8 mouse cellular contexts compared by ENCODE assay signal in the genomic region with DNA sequence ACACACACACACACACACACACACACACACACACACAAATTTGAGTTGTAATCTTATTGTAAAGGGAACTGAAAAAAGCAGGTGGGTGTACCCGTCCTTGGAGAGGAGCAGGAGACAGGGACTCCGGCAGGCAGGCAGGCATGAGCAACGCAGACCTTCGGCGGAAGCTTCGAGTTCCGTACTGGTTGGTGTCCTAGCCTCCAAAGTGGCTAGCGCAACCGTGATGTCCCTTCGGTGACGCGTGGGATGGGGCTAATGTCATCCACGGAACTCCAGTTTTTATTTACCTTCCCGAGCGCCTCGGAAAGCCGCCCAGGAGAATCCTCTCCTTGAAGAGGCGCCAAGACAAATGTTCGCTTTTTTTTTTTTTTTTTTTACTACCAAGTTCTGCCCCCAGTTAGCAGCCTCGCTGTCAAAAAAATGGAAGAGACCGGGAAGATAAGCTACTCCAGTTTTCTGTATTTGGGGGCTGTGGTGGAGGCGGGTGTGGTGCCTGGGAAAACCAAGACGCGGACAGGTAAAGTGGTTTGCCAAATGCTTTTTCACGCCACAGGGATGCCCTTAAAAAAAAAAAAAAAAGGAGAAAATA. TPM values are rescaled to one million over a fixed set of nuclear protein-coding genes. Genes with fewer than 3 reads are reported as not detected.
DNase-seq lines count a peak whose midpoint lies in the region; ATAC-seq and TF ChIP-seq lines count a peak whose summit lies in the region.

No protein-coding gene starts in this region.

- H3K9ac ChIP-seq in neural tube, embryonic 12.5 days = 0 out of 2 replicates have a peak overlapping the region, but pooled peaks have one; percentile 52

- peak overlapping the region; percentile 90 for H3K4me2 ChIP-seq in neural tube, embryonic 12.5 days (replicated peaks)

- no peaks in the 10 kb centered on the region for H3K9me3 ChIP-seq in limb, embryonic 10.5 days (replicated peaks)
- H3K9me3 ChIP-seq in neural tube, embryonic 12.5 days = no peaks in the 10 kb centered on the region

- peak; percentile 36 for DNase-seq in gastrocnemius, postnatal 14 days
- no peak for DNase-seq in gastrocnemius, postnatal 4 days (ENCODE audit: low spot score in 2 of 2)
- no peak for DNase-seq in limb, embryonic 10.5 days (ENCODE audit: low spot score)
- no peak for DNase-seq in frontal cortex, postnatal 14 days (ENCODE audit: low spot score in 2 of 2)
- DNase-seq in adrenal gland, adult 2 months = no peak

- H3K4me1 ChIP-seq in embryonic fibroblast, embryonic 13.5 days (ENCODE audit: control insufficient read depth, insufficient read depth, low read length) = peaks cover 4% of the 10 kb centered on the region
- H3K4me1 ChIP-seq in limb, embryonic 10.5 days = peaks cover 66% of the 10 kb centered on the region
- peaks cover 35% of the 10 kb centered on the region for H3K4me1 ChIP-seq in neural tube, embryonic 12.5 days

- no peak for TF ChIP-seq CTCF in C2C12 (IDR thresholded peaks at IDR 0.05; ENCODE audit: control insufficient read depth, insufficient read depth, insufficient read length)
- TF ChIP-seq CTCF in embryonic fibroblast, embryonic 13.5 days (IDR thresholded peaks at IDR 0.05; ENCODE audit: borderline replicate concordance, insufficient read depth, low read length) = no peak

- H3ac ChIP-seq in C2C12 (ENCODE audit: control insufficient read depth, insufficient read length, low read depth) = peak overlapping the region; percentile 70

- intact Hi-C loops in gastrocnemius, postnatal 14 days (cut with DNase I; ENCODE audit: low total_unique reads) = loop anchor here (5.0 kb wide), 1 partner anchor 92 kb away; no protein-coding TSS in a partner anchor

- H3K4me3 ChIP-seq in C2C12 (ENCODE audit: insufficient read depth, poor library complexity, severe bottlenecking) = peak overlapping the region; percentile 43
- peak overlapping the region; percentile 41 for H3K4me3 ChIP-seq in embryonic fibroblast, embryonic 13.5 days (ENCODE audit: insufficient read depth, low read length)
- H3K4me3 ChIP-seq in limb, embryonic 10.5 days = peak overlapping the region; percentile 57
- H3K4me3 ChIP-seq in neural tube, embryonic 12.5 days = peak overlapping the region; percentile 41

- peak; percentile 32; the same call in 1 of the 2 replicates for TF ChIP-seq POLR2A in embryonic fibroblast, embryonic 13.5 days (IDR thresholded peaks at IDR 0.05; ENCODE audit: low read depth, low read length)

- no peaks in the 10 kb centered on the region for H3K36me3 ChIP-seq in C2C12 (ENCODE audit: control insufficient read depth, insufficient read depth)
- H3K36me3 ChIP-seq in limb, embryonic 10.5 days = no peaks in the 10 kb centered on the region
- no peaks in the 10 kb centered on the region for H3K36me3 ChIP-seq in neural tube, embryonic 12.5 days

- no peak for ATAC-seq in neural tube, embryonic 12.5 days (ENCODE audit: low FRiP score, low read depth)

- H3K79me2 ChIP-seq in C2C12 (ENCODE audit: control insufficient read depth, insufficient read depth) = peaks cover 8% of the 10 kb centered on the region

- H3K79me3 ChIP-seq in C2C12 (ENCODE audit: low read depth) = no peaks in the 10 kb centered on the region

- H3K27me3 ChIP-seq in C2C12 (ENCODE audit: control insufficient read depth, insufficient read depth, insufficient read length) = no peaks in the 10 kb centered on the region
- H3K27me3 ChIP-seq in limb, embryonic 10.5 days (ENCODE audit: low read depth, poor library complexity, severe bottlenecking) = no peaks in the 10 kb centered on the region
- H3K27me3 ChIP-seq in neural tube, embryonic 12.5 days (replicated peaks) = no peaks in the 10 kb centered on the region

- peak overlapping the region; percentile 39 for H3K27ac ChIP-seq in embryonic fibroblast, embryonic 13.5 days (ENCODE audit: insufficient read depth, low read length)
- peak overlapping the region; percentile 81 for H3K27ac ChIP-seq in limb, embryonic 10.5 days
- no peak overlapping the region for H3K27ac ChIP-seq in neural tube, embryonic 12.5 days

- 2% methylated on average over 25 of the region's 25 CpGs for WGBS in limb, embryonic 10.5 days
- 2% methylated on average over 25 of the region's 25 CpGs for WGBS in neural tube, embryonic 12.5 days

TF ChIP-seq in C2C12, 6 proteins besides CTCF, POLR2A, EP300 and RAD21:
- TF ChIP-seq MYOG (IDR thresholded peaks at IDR 0.05; ENCODE audit: control insufficient read depth, extremely low read depth, insufficient read length) = no peak
- no peak for TF ChIP-seq MYOD1 (IDR thresholded peaks at IDR 0.05; ENCODE audit: control insufficient read depth, insufficient read length, low read depth)
- no peak for TF ChIP-seq CEBPB (IDR thresholded peaks at IDR 0.05; ENCODE audit: low read depth)

RNA-seq across cellular contexts. Expression of a gene that starts 6.0 kb away (rescaled TPM):
- 10 to 100 TPM; 49.0 to 55.3 TPM for total RNA-seq in gastrocnemius, postnatal 14 days (2021)
- total RNA-seq in gastrocnemius, postnatal 4 days (2021) = 10 to 100 TPM; 79.3 to 83.9 TPM
- polyA plus RNA-seq in C2C12 (2012; fragmentation: generic; extraction: Trizol) = 40.5 TPM
- 77.7 and 83.8 TPM in 2 replicates for polyA plus RNA-seq in embryonic fibroblast, embryonic 13.5 days (2011; ENCODE audit: insufficient read length, low read depth, missing spikeins)
- polyA plus RNA-seq in limb, embryonic 10.5 days (2016; fragmentation: Nextera tagmentation; extraction: Ambion mirVana) = 22.8 and 25.0 TPM in 2 replicates
- polyA plus RNA-seq in neural tube, embryonic 12.5 days (2016; fragmentation: Nextera tagmentation; extraction: Ambion mirVana) = 37.0 and 40.8 TPM in 2 replicates
- 10 to 100 TPM; 80.9 to 98.0 TPM for total RNA-seq in adrenal gland, adult 2 months (2021)
- polyA plus RNA-seq in adrenal gland, adult 2 months (2012; rRNA removed) = 63.2 and 65.0 TPM in 2 replicates

RNA-seq across cellular contexts. Expression of a gene that starts 14.2 kb away (rescaled TPM):
- total RNA-seq in gastrocnemius, postnatal 14 days (2021) = 10 to 100 TPM; 27.3 to 64.6 TPM
- total RNA-seq in gastrocnemius, postnatal 4 days (2021) = 10 to 100 TPM; 26.7 to 34.2 TPM
- 22.3 TPM for polyA plus RNA-seq in C2C12 (2012; fragmentation: generic; extraction: Trizol)
- 18.7 and 23.7 TPM in 2 replicates for polyA plus RNA-seq in embryonic fibroblast, embryonic 13.5 days (2011; ENCODE audit: insufficient read length, low read depth, missing spikeins)
- polyA plus RNA-seq in limb, embryonic 10.5 days (2016; fragmentation: Nextera tagmentation; extraction: Ambion mirVana) = 1.2 and 1.5 TPM in 2 replicates
- polyA plus RNA-seq in neural tube, embryonic 12.5 days (2016; fragmentation: Nextera tagmentation; extraction: Ambion mirVana) = 1.5 and 2.1 TPM in 2 replicates
- 100 to 1,000 TPM; 135 to 155 TPM for total RNA-seq in adrenal gland, adult 2 months (2021)
- 404 and 577 TPM in 2 replicates for polyA plus RNA-seq in adrenal gland, adult 2 months (2012; rRNA removed)

RNA-seq across cellular contexts. Expression of a gene that starts 15.4 kb away (rescaled TPM):
- 10 to 100 TPM; 20.1 to 21.5 TPM for total RNA-seq in gastrocnemius, postnatal 14 days (2021)
- total RNA-seq in gastrocnemius, postnatal 4 days (2021) = 10 to 100 TPM; 28.3 to 31.6 TPM
- 24.4 TPM for polyA plus RNA-seq in C2C12 (2012; fragmentation: generic; extraction: Trizol)
- 29.7 and 36.7 TPM in 2 replicates for polyA plus RNA-seq in embryonic fibroblast, embryonic 13.5 days (2011; ENCODE audit: insufficient read length, low read depth, missing spikeins)
- polyA plus RNA-seq in limb, embryonic 10.5 days (2016; fragmentation: Nextera tagmentation; extraction: Ambion mirVana) = 46.7 and 51.9 TPM in 2 replicates
- polyA plus RNA-seq in neural tube, embryonic 12.5 days (2016; fragmentation: Nextera tagmentation; extraction: Ambion mirVana) = 65.1 and 68.5 TPM in 2 replicates
- total RNA-seq in adrenal gland, adult 2 months (2021) = 10 to 100 TPM; 30.0 to 32.3 TPM
- 27.9 and 30.2 TPM in 2 replicates for polyA plus RNA-seq in adrenal gland, adult 2 months (2012; rRNA removed)

RNA-seq across cellular contexts. Expression of a gene that starts 47.3 kb away (rescaled TPM):
- 1 to 10 TPM in 1 of 2 experiments, under 1 TPM in 1; 0.49 to 1.1 TPM for total RNA-seq in gastrocnemius, postnatal 14 days (2021)
- total RNA-seq in gastrocnemius, postnatal 4 days (2021) = 1 to 10 TPM; 3.4 to 4.3 TPM
- 0.66 TPM for polyA plus RNA-seq in C2C12 (2012; fragmentation: generic; extraction: Trizol)
- 1.6 and 2.0 TPM in 2 replicates for polyA plus RNA-seq in embryonic fibroblast, embryonic 13.5 days (2011; ENCODE audit: insufficient read length, low read depth, missing spikeins)
- polyA plus RNA-seq in limb, embryonic 10.5 days (2016; fragmentation: Nextera tagmentation; extraction: Ambion mirVana) = 1.4 and 1.9 TPM in 2 replicates
- polyA plus RNA-seq in neural tube, embryonic 12.5 days (2016; fragmentation: Nextera tagmentation; extraction: Ambion mirVana) = 4.4 and 4.7 TPM in 2 replicates
- total RNA-seq in adrenal gland, adult 2 months (2021) = under 1 TPM; 0.29 to 0.79 TPM
- 1.5 and 1.9 TPM in 2 replicates for polyA plus RNA-seq in adrenal gland, adult 2 months (2012; rRNA removed)

RNA-seq across cellular contexts. Expression of a gene that starts 48.9 kb away (rescaled TPM):
- total RNA-seq in gastrocnemius, postnatal 14 days (2021) = 100 to 1,000 TPM in 1 of 2 experiments, 10 to 100 TPM in 1; 91.8 to 106 TPM
- total RNA-seq in gastrocnemius, postnatal 4 days (2021) = 100 to 1,000 TPM; 225 TPM
- 28.1 TPM for polyA plus RNA-seq in C2C12 (2012; fragmentation: generic; extraction: Trizol)
- polyA plus RNA-seq in embryonic fibroblast, embryonic 13.5 days (2011; ENCODE audit: insufficient read length, low read depth, missing spikeins) = 66.0 and 83.9 TPM in 2 replicates
- 6.3 and 11.6 TPM in 2 replicates for polyA plus RNA-seq in limb, embryonic 10.5 days (2016; fragmentation: Nextera tagmentation; extraction: Ambion mirVana)
- polyA plus RNA-seq in neural tube, embryonic 12.5 days (2016; fragmentation: Nextera tagmentation; extraction: Ambion mirVana) = 56.9 and 67.0 TPM in 2 replicates
- 10 to 100 TPM; 84.6 to 86.1 TPM for total RNA-seq in adrenal gland, adult 2 months (2021)
- polyA plus RNA-seq in adrenal gland, adult 2 months (2012; rRNA removed) = 105 and 132 TPM in 2 replicates

Comparison
In these comparisons a context has a peak if more than half of its experiments do, and no peak if none do; other contexts are left out.
1. RNA of a gene that starts 14.2 kb away (polyA plus RNA-seq): 404 to 577 TPM in adrenal gland, adult 2 months; 22.3 TPM in C2C12 (single experiment), 18.7 to 23.7 TPM in embryonic fibroblast, embryonic 13.5 days, 1.5 to 2.1 TPM in neural tube, embryonic 12.5 days and 1.2 to 1.5 TPM in limb, embryonic 10.5 days; every median in the first group is over 10 times any median in the second.
2. Peak in every context shown above with its lines, with median percentiles within 50 percentile points of each other: H3K4me3 ChIP-seq.